Mouse (Mus musculus): ENCODE results near the gene Pim3. TPM values are rescaled to one million over a fixed set of nuclear protein-coding genes. Genes with fewer than 3 reads are reported as not detected.

Gene Pim3
- total and polyA plus RNA-seq, 3 experiments: 11.4 to 26.0 (median 19.0) TPM

DNA sequence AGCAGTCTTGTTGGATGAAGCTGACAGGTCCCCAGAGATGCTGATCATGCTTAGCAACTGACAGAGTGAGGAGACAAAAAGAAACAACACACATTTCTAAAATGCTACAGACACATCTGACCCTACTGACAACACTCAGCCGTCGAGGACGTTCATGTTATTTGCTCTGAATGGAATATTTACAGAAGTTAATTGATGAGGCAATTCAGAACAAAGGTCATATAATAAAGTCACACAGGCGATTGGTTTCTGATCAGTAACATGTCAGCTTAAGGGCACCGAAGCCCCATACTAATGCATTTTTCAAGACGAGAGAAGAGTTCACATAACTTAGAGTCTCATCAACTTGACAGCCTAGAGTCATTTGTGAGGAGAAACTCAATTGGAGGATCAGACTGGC is 33.9 kb downstream of the Pim3 start:
- H3K27ac ChIP-seq (ENCODE audit: insufficient read depth, low read depth): no peak overlapping the region
- no peak overlapping the region for H3K4me2 ChIP-seq (ENCODE audit: insufficient read depth, low read depth, poor library complexity, severe bottlenecking)
- no peak overlapping the region for H3K9ac ChIP-seq (ENCODE audit: insufficient read depth, low read depth)
- dilution Hi-C loops (cut with MboI; ENCODE audit: extremely low pct_ligation_motif_present, extremely low pct_unique_long_range_greater_than_20kb, low sequenced_read_pairs): no loop called here
- H3K36me3 ChIP-seq (replicated peaks in 1 of 2; ENCODE audit: control insufficient read depth in 1 of 2, insufficient read depth in 1 of 2, low read length in 1 of 2): no peaks in the 10 kb centered on the region
- no peaks in the 10 kb centered on the region for H3K79me2 ChIP-seq (replicated peaks; ENCODE audit: control insufficient read depth, extremely low read depth, insufficient read depth, poor library complexity, severe bottlenecking)
- no peak overlapping the region for H3K4me3 ChIP-seq (replicated peaks in 1 of 3; ENCODE audit: low read depth in 2 of 3, low read length in 2 of 3, poor library complexity in 1 of 3)
- DNase-seq (ENCODE audit: extremely low read depth): no peak
- in situ Hi-C loops (cut with MboI; ENCODE audit: low pct_ligation_motif_present, low pct_unique_long_range_greater_than_20kb, low sequenced_read_pairs): no loop called here
- peaks cover 76% of the 10 kb centered on the region for H3K27me3 ChIP-seq (replicated peaks)
- H3K9me3 ChIP-seq (replicated peaks; ENCODE audit: low read length): no peaks in the 10 kb centered on the region
- peaks cover 4 to 5% of the 10 kb centered on the region in 2 experiments; a peak in 3 of 4 replicates for H3K4me1 ChIP-seq (ENCODE audit: control insufficient read depth in 1 of 2, insufficient read depth in 2 of 2)
- TF ChIP-seq ZKSCAN1 (IDR thresholded peaks at IDR 0.05; ENCODE audit: borderline replicate concordance, low read depth, low read length) (no peak), MEF2A (IDR thresholded peaks at IDR 0.05; ENCODE audit: borderline replicate concordance, low read depth, low read length) (no peak), USF2 (conservative IDR thresholded peaks at IDR 0.05; ENCODE audit: low read depth, low read length) (no peak), MAZ (IDR thresholded peaks at IDR 0.05; ENCODE audit: low read depth, low read length) (no peak), SIN3A (IDR thresholded peaks at IDR 0.05; ENCODE audit: low read length) (no peak), USF1 (IDR thresholded peaks at IDR 0.05; ENCODE audit: low read depth, low read length) (no peak), MAX (IDR thresholded peaks at IDR 0.05; ENCODE audit: low read length) (no peak), BHLHE40 (IDR thresholded peaks at IDR 0.05; ENCODE audit: low read depth, low read length) (no peak), CHD1 (IDR thresholded peaks at IDR 0.05; ENCODE audit: low read depth, low read length) (no peak), GABPA (IDR thresholded peaks at IDR 0.05; ENCODE audit: insufficient replicate concordance, low read depth, low read length) (no peak), ZMIZ1 (IDR thresholded peaks at IDR 0.05; ENCODE audit: low read depth, low read length) (no peak), MYC (IDR thresholded peaks at IDR 0.05; ENCODE audit: low read depth, low read length) (no peak), KAT2A (IDR thresholded peaks at IDR 0.05; ENCODE audit: insufficient replicate concordance, low read length) (no peak), MXI1 (IDR thresholded peaks at IDR 0.05; ENCODE audit: low read depth, low read length) (no peak), JUND (conservative IDR thresholded peaks at IDR 0.05; ENCODE audit: low read depth, low read length) (no peak)

DNA sequence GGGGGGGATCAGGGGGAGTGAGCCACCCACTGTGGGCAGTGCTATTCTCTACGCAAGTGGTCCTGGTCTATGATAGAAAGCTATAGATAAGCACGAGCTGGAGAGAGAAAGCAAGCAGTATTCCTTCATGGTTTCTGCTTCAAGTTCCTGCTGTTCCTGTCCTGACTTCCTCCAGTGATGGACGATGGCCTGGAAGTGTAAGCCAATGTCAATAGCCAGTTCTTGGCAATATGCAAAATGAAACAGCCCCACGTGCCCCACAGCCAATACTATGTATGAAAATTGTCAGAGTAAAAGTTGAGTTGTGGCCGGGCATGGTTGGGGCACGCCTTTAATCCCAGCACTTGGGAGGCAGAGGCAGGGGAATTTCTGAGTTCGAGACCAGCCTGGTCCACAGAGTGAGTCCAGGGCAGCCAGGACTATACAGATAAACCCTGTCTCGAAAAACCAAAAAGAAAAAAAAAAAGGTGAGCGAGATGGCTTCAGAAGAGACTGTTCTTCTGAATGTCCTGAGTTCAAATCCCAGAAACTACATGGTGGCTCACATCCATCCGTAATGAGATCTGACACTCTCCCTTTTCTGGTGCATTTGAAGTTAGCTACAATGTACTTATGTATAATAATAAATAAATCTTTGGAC is 34.5 kb downstream of the Pim3 start:
- Histone ChIP-seq H3K36me3 (replicated peaks in 1 of 2; ENCODE audit: control insufficient read depth in 1 of 2, insufficient read depth in 1 of 2, low read length in 1 of 2) (no peaks in the 10 kb centered on the region), H3K27me3 (replicated peaks) (peaks cover 76% of the 10 kb centered on the region), H3K4me2 (ENCODE audit: insufficient read depth, low read depth, poor library complexity, severe bottlenecking) (no peak overlapping the region), H3K4me1 (ENCODE audit: control insufficient read depth in 1 of 2, insufficient read depth in 2 of 2) (no peaks in the 10 kb centered on the region; a peak in 1 of 4 replicates), H3K4me3 (replicated peaks in 1 of 3; ENCODE audit: low read depth in 2 of 3, low read length in 2 of 3, poor library complexity in 1 of 3) (no peak overlapping the region), H3K79me2 (replicated peaks; ENCODE audit: control insufficient read depth, extremely low read depth, insufficient read depth, poor library complexity, severe bottlenecking) (no peaks in the 10 kb centered on the region), H3K9me3 (replicated peaks; ENCODE audit: low read length) (no peaks in the 10 kb centered on the region), H3K27ac (ENCODE audit: insufficient read depth, low read depth) (no peak overlapping the region), H3K9ac (ENCODE audit: insufficient read depth, low read depth) (no peak overlapping the region)
- in situ Hi-C loops (cut with MboI; ENCODE audit: low pct_ligation_motif_present, low pct_unique_long_range_greater_than_20kb, low sequenced_read_pairs) (no loop called here), dilution Hi-C loops (cut with MboI; ENCODE audit: extremely low pct_ligation_motif_present, extremely low pct_unique_long_range_greater_than_20kb, low sequenced_read_pairs) (no loop called here)
- DNase-seq (ENCODE audit: extremely low read depth): no peak
- TF ChIP-seq NRF1 (IDR thresholded peaks at IDR 0.05; ENCODE audit: low read depth, low read length) (no peak), MAX (IDR thresholded peaks at IDR 0.05; ENCODE audit: low read length) (no peak), POLR2A (IDR thresholded peaks at IDR 0.05; ENCODE audit: low read depth, low read length) (no peak)

Data from CH12.LX (cell line).